Mouse (Mus musculus) liver, adult (tissue): ENCODE results near the gene Myocos.

Experiments
- GATA4 ChIP-seq: IDR thresholded peaks from 2 replicates; pipeline ENCODE4 v1.6.1; 2014; ENCODE audit warnings: mild to moderate bottlenecking, low read length; ENCODE audit not compliant: insufficient replicate concordance

The Myocos gene

DNA sequence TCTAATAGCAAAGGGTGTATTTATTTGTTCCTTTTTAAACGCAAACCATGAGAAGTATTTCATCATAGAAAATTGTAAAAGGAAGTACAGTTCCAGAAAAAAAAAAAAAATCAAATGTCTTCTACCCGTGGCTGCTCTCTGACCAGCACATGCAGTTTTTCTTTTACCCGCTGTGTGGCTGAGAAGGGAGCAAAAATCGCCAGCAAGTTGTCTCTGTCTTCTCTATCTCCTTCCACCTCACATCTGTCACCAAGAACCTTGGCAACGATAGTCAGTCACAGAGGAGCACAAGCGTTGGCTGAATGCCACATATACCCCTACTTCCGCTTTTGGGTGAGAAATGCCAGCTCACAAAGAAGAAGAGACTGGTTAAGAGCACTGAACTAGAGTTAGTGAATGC lies 32.8 kb downstream of the Myocos start:
- no peak for TF ChIP-seq GATA4

DNA sequence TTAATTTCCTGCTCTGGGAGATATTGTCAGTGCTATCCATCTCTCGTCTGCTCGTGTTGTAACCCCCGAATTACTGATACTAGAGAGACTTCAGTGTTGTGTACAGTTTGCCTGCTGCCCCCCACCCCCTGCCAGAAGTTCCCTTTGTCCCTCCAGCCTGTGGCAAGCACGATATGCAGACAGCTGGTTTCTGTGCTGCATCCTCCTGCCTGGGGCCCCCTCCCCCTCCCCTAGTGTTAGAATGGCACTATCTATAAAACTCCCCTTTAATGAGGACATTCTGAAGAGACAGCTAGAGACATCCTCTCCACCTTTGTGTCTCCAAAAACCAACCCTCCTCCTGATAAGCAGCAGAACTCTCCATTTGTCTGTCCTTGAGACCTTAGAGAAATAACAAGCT lies 34.1 kb downstream of the Myocos start:
- TF ChIP-seq GATA4: no peak

DNA sequence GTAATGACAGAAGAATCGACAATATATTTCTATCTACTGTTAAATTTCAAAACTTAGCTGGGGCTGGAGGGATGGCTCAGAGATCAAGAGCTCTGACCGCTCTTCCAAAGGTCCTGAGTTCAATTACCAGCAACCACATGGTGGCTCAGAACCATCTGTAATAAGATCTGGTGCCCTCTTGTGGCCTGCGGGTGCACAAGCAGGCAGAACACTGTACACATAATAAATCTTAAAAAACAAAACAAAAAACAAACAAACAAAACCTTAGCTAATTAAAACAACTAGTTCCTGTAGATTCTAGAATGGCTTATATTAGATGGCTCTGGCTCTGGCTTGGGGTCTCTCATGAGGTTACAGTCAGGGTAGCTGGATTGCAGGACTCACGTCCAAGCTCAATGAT lies 37.5 kb downstream of the Myocos start:
- no peak for TF ChIP-seq GATA4

DNA sequence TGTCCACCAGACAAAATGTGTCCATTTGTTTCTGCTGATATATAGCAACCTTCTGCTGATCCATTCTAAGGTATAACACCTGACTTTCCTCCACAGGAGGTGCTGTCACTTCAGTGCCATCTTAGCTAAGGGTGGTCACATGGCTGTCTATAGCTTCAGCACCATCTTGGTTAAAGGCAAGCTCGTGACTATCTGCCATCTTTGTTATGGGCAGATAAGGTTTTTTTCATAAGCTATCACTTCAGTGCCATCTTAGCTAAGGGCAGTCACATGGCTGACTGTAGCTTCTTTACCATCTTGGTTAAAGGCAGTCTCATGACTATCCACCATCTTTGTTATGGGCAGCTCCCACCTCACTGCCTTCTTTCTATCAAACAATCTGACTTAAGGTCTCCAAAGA lies 42.5 kb downstream of the Myocos start:
- no peak for TF ChIP-seq GATA4

DNA sequence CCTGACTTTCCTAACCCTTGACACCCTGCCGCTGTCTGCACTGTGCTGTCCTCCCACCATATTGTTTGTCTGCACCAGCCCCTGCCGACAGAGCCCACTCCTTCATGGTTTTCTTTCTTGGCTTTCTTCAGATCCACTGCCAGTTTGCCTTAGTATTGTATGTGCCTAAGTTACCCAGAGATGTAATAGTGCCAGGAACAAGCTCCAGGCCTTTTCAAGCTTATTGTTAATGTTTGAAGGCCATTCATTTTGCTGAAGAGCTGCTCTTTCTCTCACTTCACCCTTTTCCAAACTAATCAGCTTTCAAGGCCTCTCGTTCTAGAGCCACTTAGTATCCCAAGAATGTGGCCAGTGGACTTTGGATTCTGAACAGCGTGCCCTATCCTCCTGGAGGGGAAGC lies 46.8 kb downstream of the Myocos start:
- no peak for TF ChIP-seq GATA4

DNA sequence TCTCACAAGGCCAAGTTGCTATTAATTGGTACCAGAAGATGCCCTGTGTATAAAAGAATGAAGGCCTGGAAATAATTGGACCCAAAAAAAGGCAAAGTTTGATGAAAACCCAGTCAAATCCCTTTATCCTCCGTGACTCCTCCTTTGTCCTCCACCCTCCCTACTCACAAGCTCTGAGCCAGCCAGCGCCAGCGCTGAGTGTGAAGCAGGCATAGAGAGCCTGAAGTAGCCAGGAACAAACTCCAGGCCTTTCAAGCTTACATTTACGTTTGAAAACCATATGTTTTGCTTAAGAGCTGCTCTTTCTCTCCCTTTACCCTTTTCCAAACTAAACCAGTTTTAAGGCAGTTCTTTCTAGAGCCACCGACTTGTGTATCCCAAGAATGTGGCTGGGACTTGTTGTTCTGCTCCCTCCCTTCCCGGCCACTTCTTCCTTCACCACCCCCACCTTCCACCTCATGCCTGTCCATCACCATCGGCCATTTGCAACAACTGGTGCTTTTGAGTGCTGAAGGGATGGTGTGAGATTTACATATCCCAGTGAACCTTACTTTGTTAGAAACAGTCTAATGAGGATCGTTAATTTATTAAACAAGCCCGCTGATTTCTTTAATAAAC lies 48.3 kb downstream of the Myocos start:
- no peak for TF ChIP-seq GATA4

DNA sequence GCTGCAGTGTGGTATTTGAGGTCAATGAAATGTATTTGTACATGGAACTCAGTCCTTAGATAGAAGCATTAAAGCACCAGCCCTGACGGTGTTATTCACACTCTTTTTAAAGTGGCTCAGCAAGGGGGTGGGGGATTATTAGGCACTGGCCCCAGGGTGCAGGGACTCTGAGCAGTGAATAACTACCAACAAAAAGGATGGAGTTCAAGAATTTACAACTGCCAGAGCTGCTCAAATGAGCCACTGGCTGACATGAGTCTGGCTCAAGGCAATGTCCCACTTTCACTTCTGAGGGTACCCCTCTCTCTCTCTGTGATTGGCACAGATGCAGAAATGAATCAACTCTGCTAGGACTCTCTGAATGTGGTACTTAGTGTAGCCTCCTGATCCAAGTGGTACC lies 49.9 kb downstream of the Myocos start:
- TF ChIP-seq GATA4: no peak

DNA sequence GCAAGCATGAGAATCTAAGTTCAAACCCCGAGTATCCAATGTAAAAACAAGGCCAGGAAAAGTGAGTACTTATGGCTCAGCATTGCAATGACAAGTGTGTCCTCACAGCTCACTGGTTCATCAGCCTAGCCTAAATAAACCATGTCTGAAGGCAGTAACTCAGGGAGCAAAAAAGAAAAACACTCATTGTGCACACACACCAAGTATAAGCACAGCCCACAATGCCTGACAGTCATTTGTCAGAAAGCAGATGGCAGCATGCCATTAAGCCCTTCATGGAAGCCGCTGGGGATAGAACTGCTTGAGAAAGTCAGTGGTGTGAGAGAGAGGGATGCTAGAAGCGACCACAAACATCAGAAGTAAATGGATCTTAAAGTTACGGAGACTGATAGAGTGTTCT lies 56.7 kb downstream of the Myocos start:
- no peak for TF ChIP-seq GATA4

DNA sequence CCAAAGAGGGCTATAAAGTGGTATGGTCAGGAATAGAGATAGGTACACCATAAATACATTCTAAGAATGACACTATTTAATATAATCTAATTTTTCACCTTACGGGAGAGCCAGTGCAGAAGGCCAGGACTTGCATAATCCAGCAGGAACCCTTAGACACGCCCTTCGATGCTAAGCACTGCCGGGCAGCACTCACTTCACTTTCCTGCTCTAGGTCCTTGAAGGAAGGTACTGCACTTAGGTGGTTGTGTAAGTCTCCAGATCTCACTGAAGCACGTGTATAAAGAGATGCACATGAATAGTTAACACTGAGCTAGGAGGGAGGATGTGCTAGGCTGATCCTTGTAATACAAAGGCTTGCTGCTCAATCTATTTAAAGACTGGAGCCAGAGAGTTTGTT lies 58.4 kb downstream of the Myocos start:
- TF ChIP-seq GATA4: no peak

DNA sequence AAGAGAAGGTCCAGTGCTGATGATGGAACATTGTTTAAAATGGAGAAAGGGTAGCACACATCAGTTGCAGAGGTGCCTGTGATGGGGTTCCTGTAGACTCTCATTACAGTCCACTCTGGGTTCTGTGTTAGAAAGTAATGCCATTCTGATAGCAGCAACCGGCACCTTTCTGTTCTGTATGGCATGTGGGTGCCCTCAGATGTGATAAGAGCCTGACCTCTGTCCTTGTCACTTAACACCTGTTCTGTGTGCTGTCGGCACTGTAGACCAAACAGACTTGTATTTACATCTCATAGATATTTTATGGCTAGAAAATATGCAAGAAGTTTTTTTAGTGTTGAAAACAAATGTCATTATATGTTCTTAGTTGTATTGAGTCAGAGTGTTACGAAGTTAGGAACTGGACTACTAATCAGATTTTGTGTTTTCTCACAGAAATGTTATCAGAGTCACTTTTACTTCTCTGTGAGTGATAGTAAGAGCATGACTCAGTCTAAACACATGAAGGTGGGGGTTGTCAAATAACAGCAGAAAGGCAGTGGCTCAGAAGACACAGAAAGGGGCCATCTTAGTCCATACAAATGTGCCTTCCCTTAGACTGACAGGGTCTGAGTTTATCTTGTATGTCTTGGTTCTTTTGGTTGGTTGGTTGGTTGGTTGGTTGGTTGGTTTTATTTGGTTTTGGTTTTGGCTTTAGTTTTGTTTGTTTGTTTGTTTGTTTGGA lies 60.5 kb downstream of the Myocos start:
- no peak for TF ChIP-seq GATA4
